Mouse (Mus musculus) G1E (cell line): Measurements from ENCODE around the gene Arl15. TPM values are rescaled to one million over a fixed set of nuclear protein-coding genes. Genes with fewer than 3 reads are reported as not detected.

Experiments used
- ATAC-seq: 2 replicates; pipeline ENCODE4 v1.8.0; 2016; ENCODE audit warnings: mild to moderate bottlenecking; ENCODE audit not compliant: insufficient number of reproducible peaks, poor library complexity, low FRiP score, severe bottlenecking; ENCODE audit errors: extremely low read depth
- DNase-seq: peaks from one replicate; pipeline ENCODE4 v3.0.0; 2012; ENCODE audit warnings: low spot score
- H3K27me3 ChIP-seq: 2 replicates; pipeline ENCODE4 v1.6.1; 2012; ENCODE audit warnings: mild to moderate bottlenecking, low read length, inconsistent platforms; ENCODE audit not compliant: insufficient read depth
- H3K36me3 ChIP-seq: replicated peaks from 2 replicates; pipeline ENCODE3; 2012; ENCODE audit warnings: mild to moderate bottlenecking, inconsistent platforms
- H3K4me1 ChIP-seq: 2 replicates; pipeline ENCODE4 v1.6.1; 2012; ENCODE audit warnings: low read depth, low read length, inconsistent platforms, mixed read lengths; ENCODE audit not compliant: insufficient read depth
- H3K4me3 ChIP-seq: 2 replicates; pipeline ENCODE4 v1.5.1; 2012; ENCODE audit warnings: low read depth, mild to moderate bottlenecking, inconsistent platforms, low read length, moderate library complexity, mixed read lengths
- H3K9me3 ChIP-seq: replicated peaks from 2 replicates; pipeline ENCODE4 v1.6.1; 2012; ENCODE audit warnings: inconsistent platforms
- CTCF ChIP-seq: IDR thresholded peaks from 2 replicates; pipeline ENCODE4 v1.5.1; 2012; ENCODE audit warnings: low read depth, low read length, inconsistent platforms, mixed read lengths
- GATA1 ChIP-seq: IDR thresholded peaks from 2 replicates; pipeline ENCODE4 v1.6.1; 2012; ENCODE audit warnings: borderline replicate concordance, low read length, inconsistent platforms, mixed read lengths
- GATA2 ChIP-seq: IDR thresholded peaks from 2 replicates; pipeline ENCODE4 v1.6.1; 2012; ENCODE audit warnings: low read depth, low read length, inconsistent platforms, borderline replicate concordance
- POLR2AphosphoS5 ChIP-seq: IDR thresholded peaks from 2 replicates; pipeline ENCODE4 v1.6.1; 2012; ENCODE audit warnings: low read depth, low read length, inconsistent platforms; ENCODE audit not compliant: insufficient replicate concordance
- TAL1 ChIP-seq: conservative IDR thresholded peaks from 2 replicates; pipeline ENCODE4 v1.6.1; 2012; ENCODE audit warnings: low read depth, low read length, inconsistent platforms, mixed read lengths
- polyA plus RNA-seq: library from polyadenylated mRNA; stranded (reverse); fragments of >175 nt; gene quantifications from 2 replicates; pipeline ENCODE4 v1.2.3, GENCODE M21; 2012
- total RNA-seq, 2 experiments: library from RNA; stranded (forward) in 1 of 2; stranded (reverse) in 1 of 2; fragments of 200-1000 nt in 1 of 2; fragments of >200 nt in 1 of 2; fragmentation: Nextera tagmentation in 1 of 2; gene quantifications; 2 replicates each; pipeline ENCODE4 v1.2.3; 2014 to 2017

Arl15 gene
- total and polyA plus RNA-seq, 3 experiments = 3.2 to 73.8 (median 64.0) TPM

- Histone ChIP-seq H3K4me1 (peaks cover 13% of the 10 kb centered on the region), H3K9me3 (no peaks in the 10 kb centered on the region), H3K36me3 (no peaks in the 10 kb centered on the region), H3K27me3 (no peaks in the 10 kb centered on the region), H3K4me3 (no peak overlapping the region)
- ATAC-seq = no peak
- TF ChIP-seq CTCF (no peak), GATA2 (no peak), TAL1 (no peak), GATA1 (no peak), POLR2AphosphoS5 (no peak)
- DNase-seq = no peak
These were observed 31.4 kb upstream of the Arl15 start for GRCm38 (mm10) chr13:113762766-113763516.

GRCm38 (mm10) chr13:113765411-113765810 is 28.9 kb upstream of the Arl15 start:
- ATAC-seq = no peak
- no peak for TF ChIP-seq POLR2AphosphoS5
- no peak for TF ChIP-seq TAL1
- TF ChIP-seq GATA1 = no peak
- no peak for TF ChIP-seq GATA2
- TF ChIP-seq CTCF = no peak

GRCm38 (mm10) chr13:113769829-113770228 is 24.5 kb upstream of the Arl15 start:
- no peak for TF ChIP-seq POLR2AphosphoS5
- TF ChIP-seq GATA1 = no peak
- no peak for TF ChIP-seq GATA2
- no peak for TF ChIP-seq TAL1
- TF ChIP-seq CTCF = no peak
- H3K4me1 ChIP-seq = peaks cover 2% of the 10 kb centered on the region; the same call in 1 of the 2 replicates
- no peak overlapping the region for H3K4me3 ChIP-seq
- peaks cover 2% of the 10 kb centered on the region for H3K9me3 ChIP-seq
- ATAC-seq (no peak), DNase-seq (no peak)
- H3K36me3 ChIP-seq = no peaks in the 10 kb centered on the region
- H3K27me3 ChIP-seq = peaks cover 7% of the 10 kb centered on the region

More at GRCm38 (mm10) chr13:113765411-113765810, 28.9 kb upstream of the Arl15 start:
- H3K9me3 ChIP-seq = no peaks in the 10 kb centered on the region
- no peak for DNase-seq
- H3K4me1 ChIP-seq = peaks cover 8% of the 10 kb centered on the region
- H3K27me3 ChIP-seq = no peaks in the 10 kb centered on the region; the same call in 1 of the 2 replicates
- no peaks in the 10 kb centered on the region for H3K36me3 ChIP-seq
- no peak overlapping the region for H3K4me3 ChIP-seq

- no peak for DNase-seq
- no peak for ATAC-seq
- Histone ChIP-seq H3K4me3 (no peak overlapping the region), H3K9me3 (peaks cover 3% of the 10 kb centered on the region), H3K27me3 (peaks cover 7% of the 10 kb centered on the region), H3K4me1 (peaks cover 3% of the 10 kb centered on the region; the same call in 1 of the 2 replicates), H3K36me3 (no peaks in the 10 kb centered on the region)
- TF ChIP-seq POLR2AphosphoS5 (no peak), GATA2 (no peak), GATA1 (no peak), TAL1 (no peak), CTCF (no peak)
These were observed 24.0 kb upstream of the Arl15 start for GRCm38 (mm10) chr13:113770340-113770739.

GRCm38 (mm10) chr13:113771340-113771739 is 23.0 kb upstream of the Arl15 start:
- Histone ChIP-seq H3K4me1 (peaks cover 7% of the 10 kb centered on the region; the same call in 1 of the 2 replicates), H3K9me3 (peaks cover 3% of the 10 kb centered on the region), H3K27me3 (peaks cover 7% of the 10 kb centered on the region), H3K36me3 (no peaks in the 10 kb centered on the region), H3K4me3 (no peak overlapping the region)
- no peak for TF ChIP-seq CTCF
- no peak for TF ChIP-seq POLR2AphosphoS5
- no peak for TF ChIP-seq GATA1
- no peak for TF ChIP-seq GATA2
- no peak for TF ChIP-seq TAL1
- no peak for ATAC-seq
- no peak for DNase-seq

- Histone ChIP-seq H3K27me3 (peaks cover 16% of the 10 kb centered on the region), H3K4me1 (peaks cover 7% of the 10 kb centered on the region; the same call in 1 of the 2 replicates), H3K9me3 (peaks cover 3% of the 10 kb centered on the region), H3K36me3 (no peaks in the 10 kb centered on the region), H3K4me3 (no peak overlapping the region)
- no peak for DNase-seq
- ATAC-seq = no peak
- TF ChIP-seq GATA2 (no peak), GATA1 (no peak), TAL1 (no peak), CTCF (no peak), POLR2AphosphoS5 (no peak)
These were observed 19.5 kb upstream of the Arl15 start for GRCm38 (mm10) chr13:113774799-113775198.
